Mouse (Mus musculus) inflammation-experienced regulatory T-cells, adult 6 months (primary cell): Measurements from ENCODE around the gene Izumo2. TPM values are rescaled to one million over a fixed set of nuclear protein-coding genes. Genes with fewer than 3 reads are reported as not detected.
"Not testable (repeated sequence)": the region's sequence is repeated elsewhere in the genome, so short reads cannot be mapped to it uniquely, and the experiment has no call there.

Experiments used
- ATAC-seq: one replicate; pipeline ENCODE4 v1.8.0; 2017
- polyA plus RNA-seq, 3 experiments: library from polyadenylated mRNA; unstranded; fragments of 100-300 nt; shearing (Covaris generic); gene quantifications; one replicate each; pipeline ENCODE4 v1.2.1; 2017

Izumo2 gene
- polyA plus RNA-seq, 3 experiments from 2014 or later, result not detected

DNA sequence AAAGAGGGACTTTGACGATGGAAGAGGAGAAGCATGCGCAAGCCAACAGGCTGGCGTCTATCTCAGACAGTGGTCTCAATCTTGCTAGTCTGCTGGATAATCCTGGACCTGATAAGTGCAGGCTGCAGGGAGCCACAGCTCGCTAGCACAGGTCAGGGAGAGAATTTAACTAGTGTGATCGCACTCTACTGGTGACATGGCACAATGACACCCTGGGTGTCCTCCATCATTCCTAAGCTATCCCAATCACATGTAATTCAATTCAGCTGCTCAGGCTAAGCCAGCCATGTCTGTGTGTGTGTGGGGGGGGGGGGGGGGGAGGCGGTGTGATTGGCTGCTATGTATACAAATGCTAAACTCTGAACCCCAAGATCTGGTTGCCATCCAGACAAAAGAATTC lies 6.6 kb upstream of the Izumo2 start:
- ATAC-seq, result no peak

DNA sequence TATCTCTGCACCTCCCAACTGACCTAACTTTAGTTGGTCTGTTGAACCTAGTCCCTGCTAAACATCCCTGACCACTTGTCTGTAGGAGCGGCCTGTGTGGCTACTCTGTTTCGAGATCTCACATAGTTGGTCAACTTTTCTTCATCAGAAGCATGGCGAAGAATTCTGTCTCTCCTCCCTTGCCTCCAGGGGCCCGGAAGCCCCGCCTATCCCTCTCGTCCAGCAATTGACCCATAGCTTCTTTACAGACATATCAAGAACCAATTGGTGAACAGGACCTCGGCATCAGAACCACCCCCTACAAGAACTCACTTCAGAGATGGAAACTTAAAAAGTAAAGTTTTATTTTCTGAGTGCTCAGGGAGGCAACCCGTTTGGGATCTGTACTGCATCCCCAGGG lies 5.6 kb upstream of the Izumo2 start:
- ATAC-seq, result no peak

DNA sequence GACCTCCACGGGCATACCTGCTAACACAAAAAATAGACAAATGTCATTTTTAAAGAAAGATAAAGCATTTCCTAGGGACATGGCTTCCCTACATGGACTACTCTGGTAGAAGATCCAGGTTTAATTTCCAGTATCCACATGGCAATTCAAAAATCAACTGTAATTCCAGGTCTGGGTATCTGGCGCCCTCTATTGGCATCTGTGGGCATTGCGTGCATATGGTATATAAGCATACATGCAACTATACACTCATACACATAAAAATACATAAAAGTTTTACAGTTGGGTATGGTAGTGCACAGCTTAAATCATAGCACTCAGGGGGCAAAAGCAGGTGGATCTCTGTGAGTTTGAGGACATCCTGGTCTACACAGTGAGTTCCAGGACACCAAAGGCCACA lies 4.2 kb upstream of the Izumo2 start:
- no peak for ATAC-seq

DNA sequence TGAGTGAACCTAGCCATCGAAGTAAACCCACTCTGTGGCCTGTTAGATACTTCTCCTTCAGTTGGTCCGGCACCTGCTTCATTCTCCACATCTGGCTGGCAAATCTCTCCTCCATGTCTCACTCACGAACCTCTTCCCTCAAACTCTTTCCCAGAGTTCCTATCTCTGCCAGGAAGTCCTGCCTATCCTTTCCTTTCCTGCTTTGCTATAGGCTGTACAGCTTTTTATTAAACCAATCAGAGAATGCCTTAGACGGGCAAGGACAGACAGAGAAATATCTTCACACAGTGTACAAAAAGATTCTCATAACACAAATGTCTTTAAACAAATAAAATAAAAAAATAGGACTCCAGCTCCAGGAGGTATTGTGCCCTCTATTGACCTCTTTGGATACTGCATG lies 3.5 kb upstream of the Izumo2 start:
- ATAC-seq, result no peak

DNA sequence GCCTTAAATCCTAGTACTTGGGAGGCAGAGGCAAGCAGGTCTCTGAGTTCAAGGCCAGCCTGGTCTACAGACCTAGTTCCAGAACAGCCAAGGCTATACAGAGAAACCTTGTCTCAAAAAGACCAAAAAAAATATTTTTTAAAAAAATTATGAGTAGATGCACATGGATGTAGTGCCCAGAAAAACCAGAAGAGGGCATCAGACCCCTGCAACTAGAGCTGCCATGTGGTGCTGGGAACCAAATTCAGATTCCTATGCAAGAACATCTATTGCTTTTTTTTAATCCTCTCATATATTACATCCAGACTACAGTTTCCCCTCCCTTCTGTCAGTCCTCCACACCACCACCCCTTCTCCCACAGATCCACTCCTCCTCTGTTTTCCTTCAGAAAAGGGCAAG lies 2.2 kb upstream of the Izumo2 start:
- no peak for ATAC-seq

DNA sequence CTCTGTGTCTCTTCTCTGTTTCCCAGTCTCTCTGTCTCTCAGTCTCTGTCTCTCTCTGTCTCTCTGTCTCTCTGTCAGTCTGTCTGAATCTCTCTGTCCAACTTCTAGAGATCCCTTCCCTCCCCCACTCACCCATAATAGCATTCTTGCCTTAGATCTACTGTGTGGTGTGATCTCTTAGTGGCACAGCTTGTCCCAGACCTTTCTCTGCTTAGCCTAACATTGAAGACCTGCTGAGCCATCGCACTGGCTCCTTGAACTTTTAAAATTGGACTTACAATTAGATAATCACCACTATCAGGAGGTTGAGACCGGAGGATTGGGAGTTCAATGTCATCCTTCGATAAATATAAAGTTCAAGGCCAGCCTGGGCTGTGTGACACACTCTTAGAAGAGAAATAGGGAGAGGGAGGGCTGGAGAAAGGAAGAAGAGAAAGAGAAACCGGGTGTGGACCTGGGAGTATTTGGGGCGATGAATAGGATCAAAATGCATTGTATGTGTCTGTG lies 1.3 kb upstream of the Izumo2 start:
- no peak for ATAC-seq

DNA sequence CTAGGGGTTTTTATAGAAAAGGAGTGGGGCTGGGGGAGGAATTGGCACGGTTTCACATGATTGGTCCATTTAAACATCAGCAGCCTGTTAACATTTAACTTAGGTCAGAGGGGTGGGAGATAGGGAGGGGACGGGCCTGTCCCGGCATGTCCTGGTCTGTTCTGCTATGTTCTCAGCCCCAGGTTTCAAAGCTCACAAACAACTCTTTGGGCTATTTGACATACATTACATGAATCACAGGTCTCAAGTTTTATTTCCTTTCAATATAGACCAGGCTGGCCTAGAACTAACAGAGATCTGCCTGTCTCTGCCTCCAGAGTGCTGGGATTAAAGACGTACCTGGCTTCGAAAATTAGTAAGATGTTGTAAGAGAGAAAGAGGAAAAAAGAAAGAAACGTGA lies 449 bp upstream of the Izumo2 start:
- not testable (repeated sequence) for ATAC-seq

DNA sequence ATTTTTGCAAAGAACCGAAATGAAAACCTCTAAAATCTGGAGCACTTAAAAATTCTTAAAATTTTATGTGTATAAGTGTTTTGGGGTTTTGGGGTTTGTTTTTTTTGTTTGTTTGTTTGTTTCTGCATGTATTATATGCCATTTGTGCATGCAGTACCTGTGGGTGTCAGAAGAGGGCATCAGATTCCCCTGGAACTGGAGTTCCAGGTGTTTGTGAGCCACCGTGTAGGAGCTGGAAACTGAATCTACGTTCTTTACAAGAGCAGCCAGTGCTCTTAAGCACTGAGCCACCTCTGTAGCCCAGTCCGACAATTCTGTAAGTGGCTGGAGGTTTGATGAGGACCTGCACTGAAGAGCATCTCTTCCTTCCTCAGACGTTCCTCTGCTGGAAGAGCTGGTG lies 1.3 kb downstream of the Izumo2 start:
- no peak for ATAC-seq

DNA sequence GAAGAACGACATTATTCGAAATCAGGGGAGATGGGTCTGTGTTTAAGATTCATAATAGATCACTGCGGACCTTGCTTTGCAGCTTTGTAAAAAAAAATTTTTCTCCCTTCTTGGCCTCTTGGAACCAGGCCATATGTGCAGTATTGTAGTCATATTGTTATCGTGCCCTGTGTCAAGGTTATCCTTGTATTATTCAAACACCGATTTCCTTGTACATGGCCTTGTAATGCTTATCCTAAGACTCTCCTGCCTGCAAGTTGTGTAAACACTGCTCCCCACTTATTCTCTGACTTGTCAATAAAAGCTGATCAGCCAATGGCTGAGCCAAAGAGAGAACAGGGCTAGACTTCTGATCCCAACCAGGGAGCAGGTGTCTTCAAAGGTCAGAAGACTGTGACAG lies 13.5 kb downstream of the Izumo2 start:
- no peak for ATAC-seq

DNA sequence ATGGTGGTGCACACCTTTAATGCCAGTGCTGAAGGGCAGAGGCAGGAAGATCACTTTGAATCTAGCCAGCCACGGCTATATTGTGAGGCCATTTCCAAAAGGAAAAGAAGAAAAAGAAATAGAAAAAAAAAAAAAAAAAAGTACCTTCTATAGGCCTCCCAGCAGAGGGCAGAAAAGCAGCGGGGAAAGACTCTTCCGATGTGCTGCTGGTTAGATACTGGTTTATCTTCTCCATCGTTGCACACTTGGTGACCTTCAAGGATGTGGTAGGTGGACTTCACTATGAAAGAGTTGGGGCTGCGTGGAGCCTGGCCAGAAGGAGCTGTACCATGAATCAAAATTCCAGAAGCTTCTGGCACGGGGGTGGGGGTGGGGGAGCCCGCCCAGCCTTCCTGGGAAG lies 15.8 kb downstream of the Izumo2 start:
- no peak for ATAC-seq

DNA sequence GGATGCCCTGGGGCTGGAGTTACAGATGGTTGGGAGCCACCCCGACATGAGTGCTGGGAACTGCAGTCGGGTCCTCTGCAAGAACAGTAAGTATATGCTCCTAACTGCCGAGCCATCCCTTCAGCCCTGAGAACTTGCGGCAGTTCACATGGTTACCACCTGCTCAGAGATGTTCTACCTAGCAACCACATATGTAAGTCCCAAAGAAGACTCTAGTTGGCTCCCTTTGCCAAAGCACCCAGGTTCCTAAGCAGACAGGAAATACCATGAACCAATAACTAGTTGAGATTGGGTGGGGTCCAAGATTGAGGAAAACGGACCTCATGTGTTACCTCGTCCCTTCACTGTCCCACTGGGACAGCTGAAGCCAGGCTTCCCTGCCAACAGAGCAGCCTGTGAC lies 17.8 kb downstream of the Izumo2 start:
- ATAC-seq, result peak; percentile 85

DNA sequence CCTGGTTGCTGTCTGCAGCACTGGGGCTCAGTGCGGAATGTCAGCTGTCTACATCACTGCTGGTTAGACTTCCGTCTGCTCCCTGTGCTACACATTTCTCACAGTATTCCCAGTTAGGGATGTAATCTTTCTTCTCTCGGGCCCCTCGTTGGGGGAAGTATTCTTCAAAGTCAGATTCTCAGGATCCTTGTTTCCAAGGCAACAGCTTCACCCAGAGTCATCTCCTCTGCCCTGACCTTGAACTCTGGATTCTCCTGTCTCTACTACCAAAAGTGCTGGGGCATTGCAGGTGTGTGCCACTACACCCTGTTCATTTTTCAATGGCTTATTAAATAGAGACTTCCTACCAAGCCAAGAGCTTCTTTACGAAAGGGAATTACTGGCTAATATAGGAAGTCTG lies 18.6 kb downstream of the Izumo2 start:
- ATAC-seq, result no peak

DNA sequence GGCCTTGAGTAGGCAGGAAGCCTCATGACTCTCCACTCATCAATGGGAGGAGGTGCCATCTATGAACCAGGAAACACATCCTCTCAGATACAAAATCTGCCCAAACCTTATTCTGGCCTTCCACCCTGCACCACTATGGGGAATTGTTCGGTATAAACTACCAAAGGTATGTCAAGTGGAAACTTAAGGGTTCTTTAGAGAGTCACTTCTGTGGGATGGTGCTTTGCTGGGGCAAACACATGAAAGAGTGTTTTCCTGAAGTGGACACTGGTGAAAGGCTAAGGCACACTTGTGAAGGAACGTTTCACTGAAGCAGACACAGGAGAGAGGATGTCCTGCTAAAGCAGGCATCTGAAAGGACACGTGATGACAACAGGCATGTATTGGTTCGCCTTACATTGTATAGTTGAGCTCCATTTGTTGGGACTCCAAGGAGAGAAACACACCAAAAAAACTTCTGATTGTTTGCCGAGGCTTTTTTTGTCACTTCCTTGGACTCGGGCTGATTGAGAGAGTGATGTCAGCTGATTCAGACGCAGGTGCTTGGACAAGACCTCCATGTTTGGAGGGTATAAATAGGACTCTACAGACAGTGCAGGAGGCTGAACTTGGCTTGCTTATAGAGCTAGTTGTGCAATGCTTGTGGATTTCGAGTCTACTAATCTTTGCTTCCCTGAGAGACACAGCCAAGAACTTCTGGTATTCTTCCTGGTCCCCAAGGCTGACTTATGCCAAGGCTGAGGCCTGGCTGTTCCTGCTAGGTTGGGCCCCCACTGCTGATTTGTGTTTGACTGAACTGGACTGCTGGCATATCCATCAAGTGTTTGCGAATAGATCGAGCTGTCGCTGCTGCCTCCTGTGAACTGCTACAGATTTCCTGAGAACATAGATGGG lies 19.8 kb downstream of the Izumo2 start:
- no peak for ATAC-seq

DNA sequence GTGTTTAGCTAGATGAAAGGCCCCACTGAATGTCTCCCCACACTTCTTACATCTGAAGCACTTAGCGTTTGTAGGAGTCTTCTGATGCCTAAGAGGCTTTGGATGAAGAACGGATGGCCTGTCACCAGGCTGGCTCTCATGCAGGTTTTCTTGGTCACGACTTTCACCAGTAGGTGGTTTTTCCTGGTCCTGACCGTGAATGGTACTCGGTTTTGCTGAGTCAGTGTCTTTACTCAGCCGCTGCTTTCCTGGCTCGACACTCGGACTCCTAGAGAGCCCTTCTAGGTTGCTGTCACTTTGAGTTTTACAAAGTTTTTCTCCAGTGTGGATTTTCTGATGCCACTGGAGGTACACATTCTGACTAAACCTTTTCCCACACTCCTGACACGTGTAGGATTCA lies 25.2 kb downstream of the Izumo2 start:
- no peak for ATAC-seq

DNA sequence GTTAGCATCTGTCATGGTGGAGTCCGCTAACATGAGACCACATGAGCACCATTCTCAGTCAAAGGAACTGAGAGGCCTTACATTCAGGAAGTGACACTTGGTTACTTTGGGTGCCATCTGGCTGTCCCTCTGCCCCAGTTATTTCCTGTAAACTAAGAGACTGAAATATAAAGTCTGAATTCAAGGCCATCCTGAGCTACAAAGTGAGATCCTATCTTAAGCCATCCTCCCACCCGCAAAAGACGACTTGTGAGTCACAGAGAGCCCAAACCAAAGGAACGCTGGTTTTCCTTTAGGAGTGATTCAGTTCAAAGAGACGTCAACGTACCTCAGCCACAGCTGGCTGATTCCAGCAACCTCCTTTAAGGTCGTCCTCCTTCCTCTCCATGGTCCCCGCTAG lies 32.8 kb downstream of the Izumo2 start:
- no peak for ATAC-seq

DNA sequence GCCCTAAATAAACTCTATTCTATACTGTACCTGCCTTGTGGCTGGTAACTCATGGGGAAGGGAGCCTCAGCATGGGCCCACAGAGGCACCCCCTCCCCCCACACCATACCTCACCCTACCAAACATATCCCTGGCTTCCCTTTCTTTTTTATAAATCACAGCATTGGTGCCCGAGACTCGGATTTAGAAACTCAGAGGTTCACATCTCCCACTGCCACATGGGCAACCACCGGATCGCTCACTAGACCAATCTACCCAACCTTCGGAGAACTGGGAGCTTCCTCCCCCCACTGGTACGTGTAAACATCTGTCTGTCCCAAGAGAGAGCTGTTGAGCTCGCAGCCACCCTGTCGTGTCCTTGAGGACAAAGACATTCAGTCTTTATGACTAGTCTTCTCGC lies 35.7 kb downstream of the Izumo2 start:
- no peak for ATAC-seq

DNA sequence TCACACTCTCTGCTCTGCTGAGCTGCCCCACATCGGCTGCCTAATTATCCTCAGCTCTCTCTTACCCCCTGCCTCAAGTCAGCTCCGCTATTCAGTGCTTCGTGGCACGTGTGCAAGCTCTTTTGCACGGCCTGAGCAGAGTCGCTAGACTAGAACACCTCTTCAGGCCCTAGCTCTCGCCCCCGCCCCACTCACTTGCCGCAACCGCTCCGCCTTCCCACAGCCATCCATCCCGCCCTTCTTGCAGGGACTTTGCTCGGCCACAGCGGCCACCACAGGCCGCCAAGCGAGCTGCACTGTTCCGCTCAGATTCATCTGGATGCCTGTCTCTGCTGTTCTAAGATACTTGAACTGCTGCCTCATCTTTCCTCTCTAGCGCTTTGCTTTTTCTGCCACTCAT lies 36.5 kb downstream of the Izumo2 start:
- ATAC-seq, result peak; percentile 63

DNA sequence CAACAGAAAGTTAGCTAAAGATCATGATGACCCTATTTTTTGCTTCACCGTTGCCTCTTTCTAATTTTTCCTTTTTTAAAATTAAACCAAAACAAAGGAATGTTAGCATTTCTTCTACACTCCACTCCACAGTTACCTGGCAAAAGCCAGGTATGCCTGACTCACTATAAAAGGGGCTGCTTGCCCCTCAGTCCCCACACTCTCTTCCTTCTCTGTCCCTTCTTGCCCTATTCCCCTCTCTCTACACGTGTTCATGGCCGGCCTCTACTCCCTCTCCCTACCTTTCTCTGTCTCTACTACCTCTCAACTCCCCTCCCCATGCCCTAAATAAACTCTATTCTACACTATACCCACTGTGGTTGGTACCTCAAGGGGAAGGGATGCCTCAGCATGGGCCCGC lies 38.6 kb downstream of the Izumo2 start:
- ATAC-seq, result no peak

DNA sequence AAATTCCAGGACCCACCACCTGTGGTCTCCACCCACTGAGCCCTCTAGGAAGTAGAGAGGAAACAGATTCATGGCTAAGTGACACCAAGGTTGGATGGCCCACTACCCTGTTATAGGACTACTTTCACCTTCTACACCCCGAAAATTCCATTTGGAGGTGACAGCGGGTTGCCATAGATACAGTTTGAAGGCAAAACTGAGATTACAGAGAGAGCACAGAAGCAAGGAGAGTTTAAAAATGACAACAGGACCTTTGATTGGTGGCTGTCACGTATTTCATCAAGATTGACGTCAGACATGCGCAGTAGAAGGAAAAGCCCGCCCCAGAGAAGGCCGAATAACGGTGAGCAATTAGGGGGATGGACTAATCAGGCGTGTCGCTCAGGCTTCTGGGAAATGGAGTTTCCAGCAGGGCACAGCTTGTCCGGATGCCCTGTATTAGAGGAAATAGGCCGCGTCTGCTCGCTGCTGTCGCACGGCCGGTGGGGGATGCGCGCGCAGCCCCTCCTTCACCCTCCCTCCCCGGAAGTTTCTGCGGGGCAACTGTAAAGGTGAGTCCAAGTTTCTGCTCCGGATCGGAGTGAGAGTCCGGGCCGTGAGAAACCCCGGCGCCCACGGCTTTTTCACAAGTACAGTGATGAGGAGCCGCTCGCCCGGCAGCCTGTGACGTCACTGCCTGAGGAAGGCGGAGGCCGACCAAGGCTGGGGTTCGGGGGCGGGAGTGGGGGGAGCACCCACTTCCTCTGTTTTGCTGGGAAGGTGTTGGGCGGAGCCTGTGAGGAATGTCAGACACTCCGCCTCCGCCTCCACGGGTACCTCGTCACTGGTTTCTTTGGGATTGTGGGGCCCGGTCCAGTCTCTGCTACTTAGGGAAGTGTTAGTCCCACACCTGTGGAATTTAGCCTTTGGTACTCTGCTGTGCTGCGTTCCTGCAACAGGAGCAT lies 39.8 kb downstream of the Izumo2 start, which contains the start of gene Vrk3:
Gene Vrk3, plus strand, starts transcription at position 313 of the 944 bp plus-strand sequence.
- peak; percentile 94 for ATAC-seq

DNA sequence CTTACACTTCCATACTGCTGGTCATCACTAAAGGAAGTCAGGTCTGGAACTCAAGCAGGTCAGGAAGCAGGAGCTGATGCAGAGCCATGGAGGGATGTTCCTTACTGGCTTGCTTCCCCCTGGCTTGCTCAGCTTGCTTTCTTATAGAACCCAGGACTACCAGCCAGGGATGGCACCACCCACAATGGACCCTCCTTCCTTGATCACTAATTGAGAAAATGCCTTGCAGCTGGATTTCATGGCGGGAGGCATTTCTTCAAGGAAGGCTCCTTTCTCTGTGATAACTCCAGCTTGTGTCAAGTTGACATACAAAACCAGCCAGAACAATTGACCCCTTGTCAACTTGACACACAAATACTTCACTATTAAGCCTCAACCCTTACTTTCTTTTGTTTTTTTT lies 42.4 kb downstream of the Izumo2 start, which contains the start of gene Zfp473:
Gene Zfp473, minus strand, starts transcription at position 101 of the 400 bp plus-strand sequence.
- ATAC-seq, result not testable (repeated sequence)

DNA sequence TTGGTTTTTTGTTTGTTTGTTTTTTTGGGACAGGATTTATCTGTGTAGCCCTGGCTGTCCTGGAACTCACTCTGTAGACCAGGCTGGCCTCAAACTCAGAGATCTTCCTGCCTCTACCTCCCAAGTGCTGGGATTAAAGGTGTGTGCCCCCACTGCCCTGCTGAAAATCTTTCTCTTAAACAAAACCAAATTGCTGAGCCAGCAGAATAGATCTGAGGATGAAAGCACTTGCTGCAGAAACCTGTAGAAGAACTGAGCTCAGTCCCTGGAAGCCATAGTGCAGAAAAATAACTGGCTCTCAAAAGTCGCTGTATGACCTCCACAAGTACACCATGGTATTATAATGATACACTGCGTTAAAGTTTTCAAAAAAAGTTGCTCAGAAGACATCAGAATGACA lies 48.6 kb downstream of the Izumo2 start:
- ATAC-seq, result no peak

DNA sequence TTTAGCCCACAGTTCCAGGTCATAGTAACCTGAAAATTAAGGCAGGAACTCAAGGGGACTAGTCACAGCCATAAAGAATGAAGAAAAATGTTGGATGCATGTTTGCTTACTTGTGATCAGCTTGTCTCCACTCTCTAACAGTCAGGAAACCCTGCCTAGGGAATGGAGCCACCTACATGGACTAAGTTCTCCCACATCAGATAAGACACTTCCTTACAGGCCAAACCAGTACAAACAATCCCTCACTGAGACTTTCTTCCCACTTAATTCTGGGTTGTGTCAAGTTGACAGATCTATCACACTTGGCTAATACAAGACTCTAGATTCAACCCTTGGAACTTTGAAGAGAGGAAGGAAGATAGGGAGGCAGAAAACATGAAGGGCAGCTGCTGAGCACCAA lies 51.8 kb downstream of the Izumo2 start:
- ATAC-seq, result no peak

DNA sequence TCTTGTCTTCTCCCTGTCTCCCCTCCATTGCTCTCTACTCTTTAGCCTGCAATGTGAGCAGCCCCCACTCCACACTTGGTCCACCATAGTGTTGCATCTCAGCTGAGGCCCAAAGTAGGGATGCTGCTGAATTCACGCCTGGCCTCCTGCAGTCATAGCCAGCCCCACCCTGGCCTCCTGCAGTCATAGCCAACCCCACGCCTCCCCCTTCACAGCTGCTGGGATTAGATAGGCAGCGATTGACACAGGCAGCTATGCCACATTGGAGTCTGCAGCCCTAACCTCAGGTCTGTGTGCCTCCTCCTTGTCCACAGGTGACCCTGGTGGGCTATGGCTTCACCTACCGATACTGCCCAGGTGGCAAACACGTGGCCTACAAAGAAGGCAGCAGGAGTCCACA lies 59.6 kb downstream of the Izumo2 start:
- ATAC-seq, result no peak
